Mouse (Mus musculus): ENCODE data around the gene Hadh. TPM values are rescaled to one million over a fixed set of nuclear protein-coding genes. Genes with fewer than 3 reads are reported as not detected.

Hadh gene
- polyA plus RNA-seq, 1 experiment from 2014 or later = 305 TPM

DNA sequence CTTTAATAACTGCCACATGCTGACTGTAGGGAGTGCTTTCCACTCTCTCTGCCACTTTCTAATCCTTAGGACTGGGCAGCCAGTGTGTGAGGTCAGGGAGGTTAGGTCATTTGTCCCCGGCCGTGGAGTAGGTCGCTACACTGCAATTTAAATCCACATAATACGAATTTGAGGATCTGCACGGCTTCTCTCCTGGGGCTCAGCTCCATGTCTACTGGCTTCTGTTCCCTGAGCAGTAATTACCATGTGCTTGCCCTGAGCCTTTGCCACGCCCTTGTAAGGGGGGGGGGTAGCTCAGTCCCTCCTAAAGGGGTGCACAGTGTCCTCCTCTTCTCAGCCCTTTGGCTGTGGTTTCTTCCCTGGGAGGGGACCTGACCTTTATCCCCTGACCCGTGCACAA is 69.6 kb downstream of the Hadh start:
- WGBS (ENCODE audit: insufficient replicate concordance) = 59% methylated on average over 7 of the region's 7 CpGs
- ATAC-seq (no peak), DNase-seq (no peak)
- Histone ChIP-seq H3K27ac (ENCODE audit: low read depth) (no peak overlapping the region), H3K36me3 (replicated peaks; ENCODE audit: insufficient read depth, low read length) (no peaks in the 10 kb centered on the region), H3K4me1 (ENCODE audit: insufficient read depth) (no peaks in the 10 kb centered on the region), H3K4me2 (ENCODE audit: low read depth, low read length) (no peak overlapping the region), H3K9ac (replicated peaks) (no peak overlapping the region), H3K4me3 (ENCODE audit: low read depth, low read length) (no peak overlapping the region), H3K27me3 (ENCODE audit: insufficient read depth, low read length) (no peaks in the 10 kb centered on the region), H3K9me3 (ENCODE audit: low read length) (no peaks in the 10 kb centered on the region)
- TF ChIP-seq EP300 (IDR thresholded peaks at IDR 0.05; ENCODE audit: low read depth) = no peak
- no peak for TF ChIP-seq CTCF (IDR thresholded peaks at IDR 0.05; ENCODE audit: low read depth)

DNA sequence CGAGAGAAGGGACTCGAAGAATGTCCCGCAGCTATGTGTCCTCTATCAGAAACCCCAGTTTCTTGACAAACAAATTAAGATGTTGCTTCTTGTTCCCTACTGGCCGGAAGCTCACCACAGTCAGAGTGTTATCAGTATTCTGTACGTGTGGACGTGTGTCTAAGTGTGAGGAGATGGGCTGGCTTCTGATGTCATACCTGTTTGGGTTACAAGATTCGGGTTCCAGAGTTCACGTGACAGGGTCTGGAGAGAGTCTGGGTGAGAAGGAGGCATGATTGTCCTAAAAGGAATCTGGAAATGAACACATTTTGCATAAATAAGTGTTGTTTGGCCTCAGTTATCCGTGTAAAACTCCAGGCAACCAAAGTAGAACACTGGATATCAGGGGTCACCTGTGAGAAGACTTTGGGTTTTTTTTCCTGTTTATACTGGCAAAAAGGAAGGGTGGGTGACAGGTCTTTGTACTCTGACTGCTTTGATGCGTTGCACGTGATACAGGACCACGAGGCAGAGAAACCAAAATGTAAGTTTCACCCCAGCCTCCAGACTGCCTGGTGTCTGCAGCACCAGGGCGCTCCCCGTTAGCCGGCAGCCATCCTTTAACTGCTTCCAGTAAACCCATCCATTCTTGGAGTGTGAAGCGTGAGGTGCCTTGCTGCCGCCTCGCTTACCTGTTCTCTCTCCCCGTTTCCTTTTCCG is 72.2 kb downstream of the Hadh start:
- DNase-seq (no peak), ATAC-seq (no peak)
- Histone ChIP-seq H3K27ac (ENCODE audit: low read depth) (no peak overlapping the region), H3K4me3 (ENCODE audit: low read depth, low read length) (no peak overlapping the region), H3K9me3 (ENCODE audit: low read length) (no peaks in the 10 kb centered on the region), H3K9ac (replicated peaks) (no peak overlapping the region), H3K36me3 (replicated peaks; ENCODE audit: insufficient read depth, low read length) (no peaks in the 10 kb centered on the region), H3K4me1 (ENCODE audit: insufficient read depth) (no peaks in the 10 kb centered on the region), H3K4me2 (ENCODE audit: low read depth, low read length) (no peak overlapping the region), H3K27me3 (ENCODE audit: insufficient read depth, low read length) (no peaks in the 10 kb centered on the region)
- no peak for TF ChIP-seq CTCF (IDR thresholded peaks at IDR 0.05; ENCODE audit: low read depth)
- 76% methylated on average over 20 of the region's 20 CpGs for WGBS (ENCODE audit: insufficient replicate concordance)

- Histone ChIP-seq H3K4me1 (ENCODE audit: insufficient read depth) (no peaks in the 10 kb centered on the region), H3K36me3 (replicated peaks; ENCODE audit: insufficient read depth, low read length) (no peaks in the 10 kb centered on the region), H3K4me2 (ENCODE audit: low read depth, low read length) (no peak overlapping the region), H3K9ac (replicated peaks) (no peak overlapping the region), H3K9me3 (ENCODE audit: low read length) (no peaks in the 10 kb centered on the region), H3K4me3 (ENCODE audit: low read depth, low read length) (no peak overlapping the region), H3K27ac (ENCODE audit: low read depth) (no peak overlapping the region), H3K27me3 (ENCODE audit: insufficient read depth, low read length) (no peaks in the 10 kb centered on the region)
- WGBS (ENCODE audit: insufficient replicate concordance) = 63% methylated on average over 3 of the region's 3 CpGs
- TF ChIP-seq EP300 (IDR thresholded peaks at IDR 0.05; ENCODE audit: low read depth) = no peak
- TF ChIP-seq CTCF (IDR thresholded peaks at IDR 0.05; ENCODE audit: low read depth) = no peak
- DNase-seq (no peak), ATAC-seq (no peak)
Measured at GRCm38 (mm10) chr3:131198991-131199390, 72.9 kb downstream of the Hadh start.

DNA sequence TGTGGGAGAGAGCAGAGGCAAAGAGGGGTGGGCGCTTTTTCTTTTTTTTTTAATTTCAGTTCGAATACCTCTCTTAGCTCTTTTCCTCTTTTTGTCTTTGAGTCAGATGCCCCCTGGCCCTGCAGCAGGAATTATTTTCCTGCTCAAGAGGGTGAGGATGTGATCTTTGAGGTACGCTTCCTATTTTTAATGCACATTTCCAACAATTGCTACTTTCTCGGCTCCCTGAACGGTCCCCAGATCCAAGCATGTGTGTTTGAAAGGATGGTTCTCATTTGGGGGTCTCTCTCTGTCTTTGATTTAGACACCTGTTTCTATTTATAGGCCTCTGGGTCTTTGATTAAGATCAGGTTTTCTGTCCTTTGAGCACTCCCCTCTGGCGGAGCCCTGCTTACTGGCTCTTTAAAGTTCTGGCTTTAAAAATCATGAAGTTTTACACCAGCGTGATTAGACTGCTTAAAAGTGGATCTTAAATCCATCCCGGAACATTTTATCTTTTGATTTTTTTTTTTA is 75.3 kb downstream of the Hadh start:
- no peak overlapping the region for H3K4me3 ChIP-seq (ENCODE audit: low read depth, low read length)
- no peaks in the 10 kb centered on the region for H3K27me3 ChIP-seq (ENCODE audit: insufficient read depth, low read length)
- no peaks in the 10 kb centered on the region for H3K4me1 ChIP-seq (ENCODE audit: insufficient read depth)
- H3K9ac ChIP-seq (replicated peaks) = no peak overlapping the region
- no peak overlapping the region for H3K27ac ChIP-seq (ENCODE audit: low read depth)
- H3K9me3 ChIP-seq (ENCODE audit: low read length) = no peaks in the 10 kb centered on the region
- 78% methylated on average over 8 of the region's 8 CpGs for WGBS (ENCODE audit: insufficient replicate concordance)
- no peak overlapping the region for H3K4me2 ChIP-seq (ENCODE audit: low read depth, low read length)
- ATAC-seq = no peak
- no peaks in the 10 kb centered on the region for H3K36me3 ChIP-seq (replicated peaks; ENCODE audit: insufficient read depth, low read length)
- no peak for DNase-seq
- TF ChIP-seq CTCF (IDR thresholded peaks at IDR 0.05; ENCODE audit: low read depth) (no peak), EP300 (IDR thresholded peaks at IDR 0.05; ENCODE audit: low read depth) (no peak)

GRCm38 (mm10) chr3:131196050-131196449 is 75.9 kb downstream of the Hadh start:
- TF ChIP-seq EP300 (IDR thresholded peaks at IDR 0.05; ENCODE audit: low read depth) = no peak
- no peak for TF ChIP-seq CTCF (IDR thresholded peaks at IDR 0.05; ENCODE audit: low read depth)
- Histone ChIP-seq H3K9ac (replicated peaks) (no peak overlapping the region), H3K4me3 (ENCODE audit: low read depth, low read length) (no peak overlapping the region), H3K36me3 (replicated peaks; ENCODE audit: insufficient read depth, low read length) (no peaks in the 10 kb centered on the region), H3K9me3 (ENCODE audit: low read length) (no peaks in the 10 kb centered on the region), H3K27me3 (ENCODE audit: insufficient read depth, low read length) (no peaks in the 10 kb centered on the region), H3K4me2 (ENCODE audit: low read depth, low read length) (no peak overlapping the region), H3K27ac (ENCODE audit: low read depth) (no peak overlapping the region), H3K4me1 (ENCODE audit: insufficient read depth) (no peaks in the 10 kb centered on the region)
- ATAC-seq (no peak), DNase-seq (no peak)
- WGBS (ENCODE audit: insufficient replicate concordance) = 77% methylated on average over 10 of the region's 10 CpGs

GRCm38 (mm10) chr3:131191454-131191853 is 80.4 kb downstream of the Hadh start:
- no peak overlapping the region for H3K4me2 ChIP-seq (ENCODE audit: low read depth, low read length)
- no peak for TF ChIP-seq CTCF (IDR thresholded peaks at IDR 0.05; ENCODE audit: low read depth)
- TF ChIP-seq EP300 (IDR thresholded peaks at IDR 0.05; ENCODE audit: low read depth) = no peak
- H3K4me1 ChIP-seq (ENCODE audit: insufficient read depth) = no peaks in the 10 kb centered on the region
- WGBS (ENCODE audit: insufficient replicate concordance) = 74% methylated on average over 7 of the region's 7 CpGs
- H3K9me3 ChIP-seq (ENCODE audit: low read length) = no peaks in the 10 kb centered on the region
- ATAC-seq (no peak), DNase-seq (no peak)
- H3K36me3 ChIP-seq (replicated peaks; ENCODE audit: insufficient read depth, low read length) = no peaks in the 10 kb centered on the region
- no peak overlapping the region for H3K9ac ChIP-seq (replicated peaks)
- H3K27me3 ChIP-seq (ENCODE audit: insufficient read depth, low read length) = no peaks in the 10 kb centered on the region
- H3K27ac ChIP-seq (ENCODE audit: low read depth) = no peak overlapping the region
- H3K4me3 ChIP-seq (ENCODE audit: low read depth, low read length) = no peak overlapping the region

Measured in liver, postnatal 0 days (tissue).